Mouse (Mus musculus): ENCODE measurements around the gene Ddx11. TPM values are rescaled to one million over a fixed set of nuclear protein-coding genes. Genes with fewer than 3 reads are reported as not detected.

Ddx11 gene
- polyA plus RNA-seq, 1 experiment, result 21.5 TPM

DNA sequence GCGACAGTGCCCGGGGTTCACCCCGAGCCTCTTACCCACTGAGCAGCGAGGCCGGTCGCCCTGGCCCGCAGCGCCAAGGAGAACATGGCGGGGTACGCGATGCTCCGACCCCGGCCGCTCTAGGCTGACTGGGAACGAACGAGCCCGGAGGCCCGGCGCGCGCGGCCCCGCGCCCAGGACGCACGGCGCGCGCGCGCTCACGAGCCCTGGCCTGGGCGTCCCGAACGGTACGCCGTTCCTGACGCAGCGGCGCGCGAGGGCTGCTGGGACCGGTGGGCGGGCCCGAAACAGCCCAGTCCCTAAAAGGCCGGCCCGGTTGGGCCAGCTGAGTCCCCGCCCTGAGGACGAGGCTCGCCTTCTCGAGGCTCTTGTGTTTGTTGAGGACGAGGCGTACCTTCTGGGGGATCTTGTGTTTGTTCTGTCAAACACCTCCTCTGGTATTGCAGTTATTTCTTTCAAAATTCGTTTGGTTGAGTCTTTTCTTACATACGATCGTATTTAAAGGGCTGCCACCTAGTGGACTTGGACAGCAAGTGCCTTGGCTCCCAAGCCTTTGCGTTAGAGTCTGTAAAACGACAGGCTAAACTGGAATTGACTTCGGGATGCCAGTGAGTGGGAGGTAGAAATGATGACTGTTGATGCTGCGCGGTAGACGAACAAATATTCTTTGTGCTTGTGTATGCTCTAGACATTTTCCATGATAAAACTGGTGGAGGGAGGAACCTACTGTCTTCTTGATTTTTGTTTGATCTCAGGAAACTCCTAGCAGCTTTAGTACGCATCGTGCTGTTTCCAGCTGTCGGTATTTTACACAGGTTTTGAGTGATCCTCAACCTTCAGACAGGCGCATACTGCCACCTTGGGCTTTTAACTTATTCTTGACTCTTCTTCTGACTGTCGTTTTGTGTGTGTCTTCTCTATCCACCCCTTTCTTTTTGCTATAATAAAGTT, 21.7 kb upstream of the Ddx11 start, which contains the start of gene Ndufv2:
TSS of gene Ndufv2 (minus strand) at position 180 of the 951 bp plus-strand sequence.
- Histone ChIP-seq H3K4me3 (ENCODE audit: control insufficient read depth, insufficient read depth, low read length) (peak within 1 kb of the TSS; percentile 81), H3K4me1 (replicated peaks; ENCODE audit: control insufficient read depth, insufficient read depth, low read length) (peaks cover 11% of the 10 kb centered on the region), H3K27me3 (ENCODE audit: control insufficient read depth, insufficient read depth, low read length) (no peaks in the 10 kb centered on the region), H3K27ac (ENCODE audit: control insufficient read depth, insufficient read depth, low read length) (peak within 1 kb of the TSS; percentile 91), H3K36me3 (ENCODE audit: control insufficient read depth, insufficient read depth, low read length) (no peaks in the 10 kb centered on the region)
- DNase-seq, result peak; percentile 89
- under 1% methylated on average over 66 of the region's 67 CpGs for WGBS
- TF ChIP-seq POLR2A (IDR thresholded peaks at IDR 0.05; ENCODE audit: control insufficient read depth, extremely low read depth, insufficient read depth, low read length, poor library complexity) (peak; percentile 94), CTCF (IDR thresholded peaks at IDR 0.05; ENCODE audit: borderline replicate concordance, control insufficient read depth, extremely low read depth, insufficient read depth, low read length, poor library complexity) (peak; percentile 83)

- Histone ChIP-seq H3K27ac (ENCODE audit: control insufficient read depth, insufficient read depth, low read length) (no peak overlapping the region), H3K27me3 (ENCODE audit: control insufficient read depth, insufficient read depth, low read length) (no peaks in the 10 kb centered on the region), H3K4me3 (ENCODE audit: control insufficient read depth, insufficient read depth, low read length) (no peak overlapping the region), H3K36me3 (ENCODE audit: control insufficient read depth, insufficient read depth, low read length) (no peaks in the 10 kb centered on the region), H3K4me1 (replicated peaks; ENCODE audit: control insufficient read depth, insufficient read depth, low read length) (peaks cover 12% of the 10 kb centered on the region)
- TF ChIP-seq POLR2A (IDR thresholded peaks at IDR 0.05; ENCODE audit: control insufficient read depth, extremely low read depth, insufficient read depth, low read length, poor library complexity) (no peak), CTCF (IDR thresholded peaks at IDR 0.05; ENCODE audit: borderline replicate concordance, control insufficient read depth, extremely low read depth, insufficient read depth, low read length, poor library complexity) (no peak)
- 94% methylated on average over 7 of the region's 7 CpGs for WGBS
- DNase-seq, result no peak
Measured at GRCm38 (mm10) chr17:66104076-66104475, 19.2 kb upstream of the Ddx11 start.

DNA sequence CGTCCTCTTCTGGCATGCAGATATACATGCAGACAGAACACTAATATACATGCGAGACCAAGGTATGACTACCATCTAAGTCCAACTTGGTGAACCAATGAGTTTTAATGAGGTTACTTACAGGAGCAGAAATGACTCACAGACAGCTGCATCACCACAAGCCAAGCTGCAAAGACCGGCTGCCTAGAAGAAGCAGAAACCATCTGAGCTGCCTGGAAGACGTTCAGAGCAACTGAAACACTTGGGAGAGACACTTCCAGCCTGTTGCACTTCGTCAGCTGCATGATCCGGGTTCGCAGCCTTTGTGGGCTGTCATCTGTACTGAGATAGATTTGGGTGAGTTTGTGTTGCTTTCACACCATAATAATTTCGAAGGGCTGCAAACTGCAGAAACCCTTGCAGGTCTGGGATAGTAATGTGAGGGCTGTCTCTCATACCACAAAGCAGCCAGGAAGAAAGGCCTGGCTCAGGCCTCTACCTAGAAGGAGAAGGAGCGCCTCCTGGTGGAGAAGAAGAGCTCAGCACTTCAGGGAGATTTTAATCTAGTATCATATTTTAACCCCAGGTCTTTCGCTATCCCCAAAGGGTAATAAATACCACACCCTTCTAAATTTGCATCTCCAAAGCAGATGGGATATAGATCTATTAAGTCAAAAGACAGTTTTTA, 16.6 kb upstream of the Ddx11 start:
- 54% methylated on average over 10 of the region's 10 CpGs for WGBS
- Histone ChIP-seq H3K36me3 (ENCODE audit: control insufficient read depth, insufficient read depth, low read length) (no peaks in the 10 kb centered on the region), H3K27ac (ENCODE audit: control insufficient read depth, insufficient read depth, low read length) (no peak overlapping the region), H3K4me1 (replicated peaks; ENCODE audit: control insufficient read depth, insufficient read depth, low read length) (peaks cover 16% of the 10 kb centered on the region), H3K27me3 (ENCODE audit: control insufficient read depth, insufficient read depth, low read length) (no peaks in the 10 kb centered on the region), H3K4me3 (ENCODE audit: control insufficient read depth, insufficient read depth, low read length) (no peak overlapping the region)
- peak; percentile 71 for DNase-seq
- TF ChIP-seq POLR2A (IDR thresholded peaks at IDR 0.05; ENCODE audit: control insufficient read depth, extremely low read depth, insufficient read depth, low read length, poor library complexity) (no peak), CTCF (IDR thresholded peaks at IDR 0.05; ENCODE audit: borderline replicate concordance, control insufficient read depth, extremely low read depth, insufficient read depth, low read length, poor library complexity) (no peak)

GRCm38 (mm10) chr17:66107466-66107865, 15.9 kb upstream of the Ddx11 start:
- no peak for DNase-seq
- Histone ChIP-seq H3K27ac (ENCODE audit: control insufficient read depth, insufficient read depth, low read length) (no peak overlapping the region), H3K36me3 (ENCODE audit: control insufficient read depth, insufficient read depth, low read length) (no peaks in the 10 kb centered on the region), H3K4me1 (replicated peaks; ENCODE audit: control insufficient read depth, insufficient read depth, low read length) (peaks cover 17% of the 10 kb centered on the region), H3K4me3 (ENCODE audit: control insufficient read depth, insufficient read depth, low read length) (no peak overlapping the region), H3K27me3 (ENCODE audit: control insufficient read depth, insufficient read depth, low read length) (no peaks in the 10 kb centered on the region)
- no peak for TF ChIP-seq POLR2A (IDR thresholded peaks at IDR 0.05; ENCODE audit: control insufficient read depth, extremely low read depth, insufficient read depth, low read length, poor library complexity)
- TF ChIP-seq CTCF (IDR thresholded peaks at IDR 0.05; ENCODE audit: borderline replicate concordance, control insufficient read depth, extremely low read depth, insufficient read depth, low read length, poor library complexity), result no peak
- 87% methylated on average over 8 of the region's 8 CpGs for WGBS

DNA sequence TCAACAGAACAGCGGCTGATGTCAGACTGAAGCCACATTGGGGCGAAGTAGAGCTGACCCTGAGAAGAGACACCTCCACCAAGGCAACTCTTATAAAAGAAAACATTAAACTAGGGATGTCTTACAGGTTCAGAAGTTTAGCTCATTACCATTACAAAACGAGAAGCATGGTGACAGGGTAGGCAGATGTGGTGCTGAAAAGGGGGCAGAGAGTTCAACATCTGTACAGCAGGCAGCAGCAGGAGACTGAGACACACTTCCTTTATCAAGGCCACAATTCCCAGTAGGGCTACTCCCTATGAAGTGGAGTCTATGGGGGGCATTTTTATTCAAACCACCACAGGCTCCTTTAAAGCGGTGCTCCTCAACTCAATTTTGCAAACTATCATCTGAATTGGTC, 15.1 kb upstream of the Ddx11 start:
- TF ChIP-seq CTCF (IDR thresholded peaks at IDR 0.05; ENCODE audit: borderline replicate concordance, control insufficient read depth, extremely low read depth, insufficient read depth, low read length, poor library complexity) (no peak), POLR2A (IDR thresholded peaks at IDR 0.05; ENCODE audit: control insufficient read depth, extremely low read depth, insufficient read depth, low read length, poor library complexity) (no peak)
- no peaks in the 10 kb centered on the region for H3K36me3 ChIP-seq (ENCODE audit: control insufficient read depth, insufficient read depth, low read length)
- H3K27me3 ChIP-seq (ENCODE audit: control insufficient read depth, insufficient read depth, low read length), result no peaks in the 10 kb centered on the region
- H3K27ac ChIP-seq (ENCODE audit: control insufficient read depth, insufficient read depth, low read length), result no peak overlapping the region
- 39% methylated on average over 4 of the region's 4 CpGs for WGBS
- no peak overlapping the region for H3K4me3 ChIP-seq (ENCODE audit: control insufficient read depth, insufficient read depth, low read length)
- no peak for DNase-seq
- H3K4me1 ChIP-seq (replicated peaks; ENCODE audit: control insufficient read depth, insufficient read depth, low read length), result peaks cover 19% of the 10 kb centered on the region

GRCm38 (mm10) chr17:66110746-66111145, 12.6 kb upstream of the Ddx11 start:
- WGBS, result 7% methylated on average over 6 of the region's 6 CpGs
- TF ChIP-seq POLR2A (IDR thresholded peaks at IDR 0.05; ENCODE audit: control insufficient read depth, extremely low read depth, insufficient read depth, low read length, poor library complexity), result no peak
- no peak for TF ChIP-seq CTCF (IDR thresholded peaks at IDR 0.05; ENCODE audit: borderline replicate concordance, control insufficient read depth, extremely low read depth, insufficient read depth, low read length, poor library complexity)
- peak; percentile 20 for DNase-seq
- Histone ChIP-seq H3K27me3 (ENCODE audit: control insufficient read depth, insufficient read depth, low read length) (no peaks in the 10 kb centered on the region), H3K36me3 (ENCODE audit: control insufficient read depth, insufficient read depth, low read length) (peaks cover 17% of the 10 kb centered on the region), H3K4me3 (ENCODE audit: control insufficient read depth, insufficient read depth, low read length) (peak overlapping the region; percentile 5; the same call in 1 of the 2 replicates), H3K4me1 (replicated peaks; ENCODE audit: control insufficient read depth, insufficient read depth, low read length) (peaks cover 19% of the 10 kb centered on the region), H3K27ac (ENCODE audit: control insufficient read depth, insufficient read depth, low read length) (peak overlapping the region; percentile 82)

Measured in thymus, adult 2 months (tissue).